Mouse (Mus musculus) brown adipose tissue, adult 24 weeks (tissue): ENCODE measurements around the gene Slco3a1. TPM values are rescaled to one million over a fixed set of nuclear protein-coding genes. Genes with fewer than 3 reads are reported as not detected.

ENCODE experiments used
- H3K27ac ChIP-seq: fragments of 200-500 bp; replicated peaks from 2 replicates; pipeline ENCODE4 v1.5.1; 2012; ENCODE audit warnings: low read depth, mild to moderate bottlenecking, low read length
- H3K4me1 ChIP-seq: fragments of 200-500 bp; 2 replicates; pipeline ENCODE4 v1.6.1; 2012; ENCODE audit warnings: low read length, mixed read lengths; ENCODE audit not compliant: control insufficient read depth, insufficient read depth, insufficient read length
- H3K4me3 ChIP-seq: fragments of 200-500 bp; 2 replicates; pipeline ENCODE4 v1.5.1; 2012; ENCODE audit warnings: low read depth, mild to moderate bottlenecking, low read length, moderate library complexity; ENCODE audit not compliant: insufficient read depth
- polyA plus RNA-seq: library from polyadenylated mRNA; stranded (reverse); fragments of >200 nt; gene quantifications from 2 replicates; pipeline ENCODE4 v1.2.4, GENCODE M21; 2012; ENCODE audit not compliant: missing spikeins, insufficient read depth, insufficient read length

Slco3a1 gene
- polyA plus RNA-seq, 1 experiment: 2.3 TPM

GRCm38 (mm10) chr7:74449802-74450201, 104.8 kb downstream of the Slco3a1 start:
- no peaks in the 10 kb centered on the region for H3K4me1 ChIP-seq
- H3K27ac ChIP-seq: no peak overlapping the region
- H3K4me3 ChIP-seq: no peak overlapping the region

- Histone ChIP-seq H3K4me3 (no peak overlapping the region), H3K27ac (no peak overlapping the region), H3K4me1 (no peaks in the 10 kb centered on the region)
Measured at GRCm38 (mm10) chr7:74447781-74448180, 106.8 kb downstream of the Slco3a1 start.

- H3K4me3 ChIP-seq: no peak overlapping the region
- peaks cover 2% of the 10 kb centered on the region; the same call in 1 of the 2 replicates for H3K4me1 ChIP-seq
- no peak overlapping the region for H3K27ac ChIP-seq
Measured at GRCm38 (mm10) chr7:74445148-74445547, 109.4 kb downstream of the Slco3a1 start.

- peaks cover 4% of the 10 kb centered on the region; the same call in 1 of the 2 replicates for H3K4me1 ChIP-seq
- H3K4me3 ChIP-seq: no peak overlapping the region
- H3K27ac ChIP-seq: peak overlapping the region; percentile 54
Measured at GRCm38 (mm10) chr7:74442380-74442779, 112.2 kb downstream of the Slco3a1 start.

GRCm38 (mm10) chr7:74437534-74437933, 117.0 kb downstream of the Slco3a1 start:
- H3K27ac ChIP-seq: no peak overlapping the region
- peaks cover 4% of the 10 kb centered on the region; the same call in 1 of the 2 replicates for H3K4me1 ChIP-seq
- H3K4me3 ChIP-seq: no peak overlapping the region

- H3K4me1 ChIP-seq: peaks cover 2% of the 10 kb centered on the region; the same call in 1 of the 2 replicates
- H3K27ac ChIP-seq: no peak overlapping the region
- no peak overlapping the region for H3K4me3 ChIP-seq
Measured at GRCm38 (mm10) chr7:74436642-74437041, 117.9 kb downstream of the Slco3a1 start.

- H3K27ac ChIP-seq: no peak overlapping the region
Measured at GRCm38 (mm10) chr7:74432950-74433349, 121.6 kb downstream of the Slco3a1 start.

GRCm38 (mm10) chr7:74429252-74429651, 125.3 kb downstream of the Slco3a1 start:
- no peak overlapping the region for H3K27ac ChIP-seq
- no peak overlapping the region for H3K4me3 ChIP-seq
- H3K4me1 ChIP-seq: no peaks in the 10 kb centered on the region; the same call in 1 of the 2 replicates

More at GRCm38 (mm10) chr7:74432950-74433349, 121.6 kb downstream of the Slco3a1 start:
- Histone ChIP-seq H3K4me3 (no peak overlapping the region), H3K4me1 (no peaks in the 10 kb centered on the region; the same call in 1 of the 2 replicates)

- Histone ChIP-seq H3K4me3 (no peak overlapping the region), H3K27ac (no peak overlapping the region)
Measured at GRCm38 (mm10) chr7:74427135-74427534, 127.4 kb downstream of the Slco3a1 start.

GRCm38 (mm10) chr7:74425941-74426340, 128.6 kb downstream of the Slco3a1 start:
- no peak overlapping the region for H3K4me3 ChIP-seq
- H3K27ac ChIP-seq: no peak overlapping the region
- 0 out of 2 replicates have a peak, but pooled peaks cover 2% of the 10 kb centered on the region for H3K4me1 ChIP-seq

More at GRCm38 (mm10) chr7:74427135-74427534, 127.4 kb downstream of the Slco3a1 start:
- H3K4me1 ChIP-seq: peaks cover 2% of the 10 kb centered on the region; the same call in 1 of the 2 replicates

GRCm38 (mm10) chr7:74423928-74424850, 130.4 kb downstream of the Slco3a1 start:
- Histone ChIP-seq H3K4me3 (no peak overlapping the region), H3K27ac (no peak overlapping the region), H3K4me1 (0 out of 2 replicates have a peak, but pooled peaks cover 2% of the 10 kb centered on the region)

GRCm38 (mm10) chr7:74423316-74423715, 131.3 kb downstream of the Slco3a1 start:
- no peak overlapping the region for H3K4me3 ChIP-seq
- 0 out of 2 replicates have a peak, but pooled peaks cover 2% of the 10 kb centered on the region for H3K4me1 ChIP-seq
- no peak overlapping the region for H3K27ac ChIP-seq

- 0 out of 2 replicates have a peak, but pooled peaks cover 2% of the 10 kb centered on the region for H3K4me1 ChIP-seq
- no peak overlapping the region for H3K27ac ChIP-seq
- H3K4me3 ChIP-seq: no peak overlapping the region
Measured at GRCm38 (mm10) chr7:74422731-74423130, 131.8 kb downstream of the Slco3a1 start.

- Histone ChIP-seq H3K4me1 (0 out of 2 replicates have a peak, but pooled peaks cover 2% of the 10 kb centered on the region), H3K4me3 (no peak overlapping the region), H3K27ac (no peak overlapping the region)
Measured at GRCm38 (mm10) chr7:74422002-74422401, 132.6 kb downstream of the Slco3a1 start.

- H3K27ac ChIP-seq: no peak overlapping the region
- H3K4me3 ChIP-seq: no peak overlapping the region
- peaks cover 2% of the 10 kb centered on the region; the same call in 1 of the 2 replicates for H3K4me1 ChIP-seq
Measured at GRCm38 (mm10) chr7:74421591-74421990, 133.0 kb downstream of the Slco3a1 start.
